Mouse (Mus musculus) ES-E14 (cell line): Measurements from ENCODE around the gene Sorcs3. TPM values are rescaled to one million over a fixed set of nuclear protein-coding genes. Genes with fewer than 3 reads are reported as not detected.

ENCODE experiments used
- DNase-seq: peaks from one replicate; pipeline ENCODE4 v3.0.0-alpha.2; 2013; ENCODE audit warnings: low read depth, low spot score
- H3K27ac ChIP-seq: 2 replicates; pipeline ENCODE4 v1.5.1; 2012; ENCODE audit warnings: low read depth, mild to moderate bottlenecking, low read length, moderate library complexity, mixed read lengths; ENCODE audit not compliant: poor library complexity, insufficient read depth, severe bottlenecking
- H3K36me3 ChIP-seq: 2 replicates; pipeline ENCODE4 v1.6.1; 2012; ENCODE audit warnings: mild to moderate bottlenecking, low read length, moderate library complexity, mixed read lengths; ENCODE audit not compliant: control insufficient read depth, poor library complexity, insufficient read depth, severe bottlenecking
- H3K4me1 ChIP-seq, 2 experiments: fragments of 150-350 bp in 1 of 2; sonication (generic) in 1 of 2; 2 replicates each; pipeline ENCODE4 v1.6.1; 2012; ENCODE audit warnings: low read length in 2 of 2, mild to moderate bottlenecking in 1 of 2, mixed read lengths in 1 of 2; ENCODE audit not compliant: control insufficient read depth in 2 of 2, insufficient read depth in 2 of 2, poor library complexity in 1 of 2
- H3K4me3 ChIP-seq, 2 experiments: fragments of 150-350 bp in 1 of 2; sonication (generic) in 1 of 2; 2 replicates each; pipeline ENCODE4 v1.5.1; 2012; ENCODE audit warnings: low read length in 2 of 2, low read depth in 1 of 2, mild to moderate bottlenecking in 1 of 2, mixed read lengths in 1 of 2; ENCODE audit not compliant: insufficient read depth in 1 of 2, poor library complexity in 1 of 2, severe bottlenecking in 1 of 2
- H3K9ac ChIP-seq: 2 replicates; pipeline ENCODE4 v1.6.1; 2012; ENCODE audit warnings: low read depth, mild to moderate bottlenecking, low read length, mixed read lengths; ENCODE audit not compliant: poor library complexity, insufficient read depth, severe bottlenecking
- H3K9me3 ChIP-seq: fragments of 150-350 bp; sonication (generic); 2 replicates; pipeline ENCODE4 v1.6.1; 2012; ENCODE audit warnings: low read depth, mild to moderate bottlenecking, low read length; ENCODE audit not compliant: control insufficient read depth, insufficient read depth
- CHD2 ChIP-seq: IDR thresholded peaks from 2 replicates; pipeline ENCODE4 v1.6.1; 2014; ENCODE audit warnings: mild to moderate bottlenecking, low read depth, low read length, inconsistent platforms
- HCFC1 ChIP-seq: IDR thresholded peaks from 2 replicates; pipeline ENCODE4 v1.6.1; 2012; ENCODE audit warnings: low read length, inconsistent platforms, borderline replicate concordance; ENCODE audit not compliant: insufficient read depth
- MAFK ChIP-seq: IDR thresholded peaks from 2 replicates; pipeline ENCODE4 v1.6.1; 2014; ENCODE audit warnings: mild to moderate bottlenecking, low read depth, low read length, inconsistent platforms; ENCODE audit not compliant: insufficient read depth
- ZC3H11A ChIP-seq: IDR thresholded peaks from 2 replicates; pipeline ENCODE4 v1.6.1; 2012; ENCODE audit warnings: low read depth, mild to moderate bottlenecking, inconsistent platforms, low read length, borderline replicate concordance
- ZNF384 ChIP-seq: IDR thresholded peaks from 2 replicates; pipeline ENCODE4 v1.6.1; 2012; ENCODE audit warnings: low read depth, low read length, inconsistent platforms
- in situ Hi-C, 2 experiments: fragments of 600-800 bp; cut with MboI; formaldehyde crosslinking; loops; one replicate each; pipeline ENCODE4 v1.15.1; 2025; ENCODE audit warnings: low sequenced_read_pairs in 2 of 2, inconsistent platforms in 1 of 2; ENCODE audit not compliant: unreplicated experiment in 2 of 2
- total RNA-seq: library from RNA; depleted of rRNA; stranded (reverse); fragments of 300-350 nt; gene quantifications from 2 replicates; pipeline ENCODE4 v1.2.3, GENCODE M21; 2012

Sorcs3 gene
- total RNA-seq, 1 experiment: not detected

DNA sequence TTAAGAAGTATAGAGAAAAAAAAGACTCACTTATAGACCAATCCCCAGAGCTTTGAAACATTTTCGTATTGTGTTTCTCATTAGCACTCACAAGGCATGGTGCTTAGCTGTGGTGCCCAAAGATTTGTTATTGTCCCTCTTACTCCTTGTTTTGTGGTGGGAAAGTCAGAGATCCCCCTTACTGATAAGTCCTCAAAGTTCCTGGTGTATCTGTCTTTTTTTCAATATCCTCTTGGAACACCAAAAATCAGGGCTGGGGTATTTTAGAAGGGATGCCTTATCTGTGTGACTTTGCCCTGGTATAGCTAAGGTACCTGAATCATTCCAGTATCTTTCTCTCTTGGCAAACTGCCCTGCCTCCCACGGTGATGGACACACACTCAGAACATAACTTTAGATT lies 92.6 kb downstream of the Sorcs3 start:
- in situ Hi-C loops: no loop called here
- H3K9ac ChIP-seq: no peak overlapping the region
- H3K36me3 ChIP-seq: no peaks in the 10 kb centered on the region
- no peak overlapping the region for H3K27ac ChIP-seq
- no peaks in the 10 kb centered on the region for H3K4me1 ChIP-seq
- TF ChIP-seq HCFC1 (no peak), CHD2 (no peak), MAFK (no peak), ZNF384 (no peak), ZC3H11A (no peak)
- H3K9me3 ChIP-seq: no peaks in the 10 kb centered on the region
- no peak overlapping the region for H3K4me3 ChIP-seq
- no peak for DNase-seq

- TF ChIP-seq ZNF384: no peak
- TF ChIP-seq MAFK: no peak
Observed at GRCm38 (mm10) chr19:48300440-48301231, 94.8 kb downstream of the Sorcs3 start.

GRCm38 (mm10) chr19:48301300-48301699 lies 95.5 kb downstream of the Sorcs3 start:
- TF ChIP-seq MAFK (no peak), ZC3H11A (no peak), ZNF384 (no peak), HCFC1 (no peak)
- H3K27ac ChIP-seq: no peak overlapping the region
- no peaks in the 10 kb centered on the region for H3K36me3 ChIP-seq
- H3K4me3 ChIP-seq: no peak overlapping the region
- in situ Hi-C loops: no loop called here
- H3K9me3 ChIP-seq: no peaks in the 10 kb centered on the region
- no peaks in the 10 kb centered on the region for H3K4me1 ChIP-seq
- H3K9ac ChIP-seq: no peak overlapping the region
- no peak for DNase-seq

More at GRCm38 (mm10) chr19:48300440-48301231, 94.8 kb downstream of the Sorcs3 start:
- Histone ChIP-seq H3K9ac (no peak overlapping the region), H3K4me1 (no peaks in the 10 kb centered on the region), H3K9me3 (no peaks in the 10 kb centered on the region), H3K36me3 (no peaks in the 10 kb centered on the region), H3K27ac (no peak overlapping the region), H3K4me3 (no peak overlapping the region)
- in situ Hi-C loops: no loop called here
- DNase-seq: no peak

- TF ChIP-seq HCFC1 (no peak), MAFK (no peak), ZNF384 (no peak), ZC3H11A (no peak), CHD2 (no peak)
- Histone ChIP-seq H3K4me1 (no peaks in the 10 kb centered on the region), H3K9ac (no peak overlapping the region), H3K36me3 (no peaks in the 10 kb centered on the region), H3K4me3 (no peak overlapping the region), H3K27ac (no peak overlapping the region), H3K9me3 (no peaks in the 10 kb centered on the region)
- in situ Hi-C loops: no loop called here
- DNase-seq: no peak
Observed at GRCm38 (mm10) chr19:48308341-48308740, 102.5 kb downstream of the Sorcs3 start.
